Mouse (Mus musculus): ENCODE measurements around the gene Nek2. TPM values are rescaled to one million over a fixed set of nuclear protein-coding genes. Genes with fewer than 3 reads are reported as not detected.

The Nek2 gene
- total RNA-seq, 2 experiments from 2014 or later = 0.57 to 0.78 TPM

GRCm38 (mm10) chr1:191854716-191855115 is 33.5 kb downstream of the Nek2 start:
- intact Hi-C loops (cut with DNase I) = no loop called here
- no peak for DNase-seq (ENCODE audit: low spot score)

- intact Hi-C loops (cut with DNase I) = no loop called here
- no peak for DNase-seq (ENCODE audit: low spot score)
These were observed 34.1 kb downstream of the Nek2 start for GRCm38 (mm10) chr1:191855136-191855878.

- intact Hi-C loops (cut with DNase I) = no loop called here
- no peak for DNase-seq (ENCODE audit: low spot score)
These were observed 35.8 kb downstream of the Nek2 start for GRCm38 (mm10) chr1:191856886-191857651.

GRCm38 (mm10) chr1:191858136-191858535 is 36.9 kb downstream of the Nek2 start:
- DNase-seq (ENCODE audit: low spot score) = no peak
- intact Hi-C loops (cut with DNase I) = no loop called here

- intact Hi-C loops (cut with DNase I) = no loop called here
- no peak for DNase-seq (ENCODE audit: low spot score)
These were observed 38.6 kb downstream of the Nek2 start for GRCm38 (mm10) chr1:191859847-191860246.

- DNase-seq (ENCODE audit: low spot score) = no peak
- intact Hi-C loops (cut with DNase I) = no loop called here
These were observed 40.0 kb downstream of the Nek2 start for GRCm38 (mm10) chr1:191861247-191861646.

- intact Hi-C loops (cut with DNase I) = no loop called here
- DNase-seq (ENCODE audit: low spot score) = no peak
These were observed 42.7 kb downstream of the Nek2 start for GRCm38 (mm10) chr1:191863833-191864550.

- DNase-seq (ENCODE audit: low spot score) = no peak
These were observed 43.3 kb downstream of the Nek2 start for GRCm38 (mm10) chr1:191864551-191865027.

GRCm38 (mm10) chr1:191872076-191872710 is 50.9 kb downstream of the Nek2 start:
- intact Hi-C loops (cut with DNase I) = no loop called here
- DNase-seq (ENCODE audit: low spot score) = no peak

More at GRCm38 (mm10) chr1:191864551-191865027, 43.3 kb downstream of the Nek2 start:
- intact Hi-C loops (cut with DNase I) = no loop called here

- DNase-seq (ENCODE audit: low spot score) = no peak
- intact Hi-C loops (cut with DNase I) = no loop called here
These were observed 53.8 kb downstream of the Nek2 start for GRCm38 (mm10) chr1:191875006-191875405.

- DNase-seq (ENCODE audit: low spot score) = no peak
- intact Hi-C loops (cut with DNase I) = no loop called here
These were observed 54.5 kb downstream of the Nek2 start for GRCm38 (mm10) chr1:191875683-191876305.

GRCm38 (mm10) chr1:191877681-191878080 is 56.4 kb downstream of the Nek2 start:
- intact Hi-C loops (cut with DNase I) = no loop called here

GRCm38 (mm10) chr1:191878518-191878921 is 57.3 kb downstream of the Nek2 start:
- no peak for DNase-seq (ENCODE audit: low spot score)
- intact Hi-C loops (cut with DNase I) = no loop called here

More at GRCm38 (mm10) chr1:191877681-191878080, 56.4 kb downstream of the Nek2 start:
- no peak for DNase-seq (ENCODE audit: low spot score)

- intact Hi-C loops (cut with DNase I) = no loop called here
- DNase-seq (ENCODE audit: low spot score) = no peak
These were observed 59.0 kb downstream of the Nek2 start for GRCm38 (mm10) chr1:191880247-191880646.

- no peak for DNase-seq (ENCODE audit: low spot score)
- intact Hi-C loops (cut with DNase I) = no loop called here
These were observed 59.8 kb downstream of the Nek2 start for GRCm38 (mm10) chr1:191880921-191881609.

GRCm38 (mm10) chr1:191881663-191882062 is 60.4 kb downstream of the Nek2 start:
- DNase-seq (ENCODE audit: low spot score) = no peak
- intact Hi-C loops (cut with DNase I) = no loop called here
